Mouse (Mus musculus) cortical plate, adult 2 months (tissue): ENCODE data around the gene Ugt2b37. TPM values are rescaled to one million over a fixed set of nuclear protein-coding genes. Genes with fewer than 3 reads are reported as not detected.
"Not testable (repeated sequence)": the region's sequence is repeated elsewhere in the genome, so short reads cannot be mapped to it uniquely, and the experiment has no call there.

Experiments used
- H3K27ac ChIP-seq: fragments of 200-500 bp; 2 replicates; pipeline ENCODE4 v1.5.1; 2012; ENCODE audit warnings: low read length, control low read depth, inconsistent platforms; ENCODE audit not compliant: insufficient read depth
- H3K4me1 ChIP-seq: fragments of 200-500 bp; 2 replicates; pipeline ENCODE4 v1.6.1; 2011; ENCODE audit warnings: low read length; ENCODE audit not compliant: control insufficient read depth, insufficient read depth
- H3K4me3 ChIP-seq: fragments of 200-500 bp; 2 replicates; pipeline ENCODE4 v1.5.1; 2011; ENCODE audit warnings: mild to moderate bottlenecking, low read length, control low read depth; ENCODE audit not compliant: insufficient read depth
- CTCF ChIP-seq: fragments of 200-500 bp; IDR thresholded peaks from 2 replicates; pipeline ENCODE4 v1.5.1; 2011; ENCODE audit warnings: mild to moderate bottlenecking, control low read depth, low read length; ENCODE audit not compliant: insufficient read depth; ENCODE audit errors: extremely low read depth
- POLR2A ChIP-seq: fragments of 200-500 bp; IDR thresholded peaks from 2 replicates; pipeline ENCODE4 v1.6.1; 2011; ENCODE audit warnings: mild to moderate bottlenecking, low read length, control low read depth; ENCODE audit not compliant: insufficient read depth; ENCODE audit errors: extremely low read depth
- polyA plus RNA-seq: library from polyadenylated mRNA; depleted of rRNA; stranded (reverse); fragments of >200 nt; gene quantifications from 2 replicates; pipeline ENCODE4 v1.2.3, GENCODE M21; 2012; rRNA removed

Ugt2b37 gene
- polyA plus RNA-seq: not detected in 2 replicates

GRCm38 (mm10) chr5:87254676-87255075 is at the start of gene Ugt2b37:
Gene Ugt2b37, minus strand, starts transcription at chr5:87254804.
- H3K27ac ChIP-seq, H3K4me1 ChIP-seq, H3K4me3 ChIP-seq: not testable (repeated sequence)

- H3K4me1 ChIP-seq, H3K27ac ChIP-seq, H3K4me3 ChIP-seq: not testable (repeated sequence)
Measured at GRCm38 (mm10) chr5:87286180-87286579, 31.6 kb upstream of the Ugt2b37 start.

- not testable (repeated sequence) for H3K4me3 ChIP-seq, H3K27ac ChIP-seq, H3K4me1 ChIP-seq
Measured at GRCm38 (mm10) chr5:87275986-87276385, 21.4 kb upstream of the Ugt2b37 start.

GRCm38 (mm10) chr5:87275581-87275980 is 21.0 kb upstream of the Ugt2b37 start:
- Histone ChIP-seq H3K4me3 (no peak overlapping the region), H3K4me1 (no peaks in the 10 kb centered on the region), H3K27ac (no peak overlapping the region)
- TF ChIP-seq CTCF: no peak
- TF ChIP-seq POLR2A: no peak

- Histone ChIP-seq H3K27ac (no peak overlapping the region), H3K4me1 (no peaks in the 10 kb centered on the region), H3K4me3 (no peak overlapping the region)
- no peak for TF ChIP-seq CTCF
- TF ChIP-seq POLR2A: no peak
Measured at GRCm38 (mm10) chr5:87255831-87256230, 1.2 kb upstream of the Ugt2b37 start.

DNA sequence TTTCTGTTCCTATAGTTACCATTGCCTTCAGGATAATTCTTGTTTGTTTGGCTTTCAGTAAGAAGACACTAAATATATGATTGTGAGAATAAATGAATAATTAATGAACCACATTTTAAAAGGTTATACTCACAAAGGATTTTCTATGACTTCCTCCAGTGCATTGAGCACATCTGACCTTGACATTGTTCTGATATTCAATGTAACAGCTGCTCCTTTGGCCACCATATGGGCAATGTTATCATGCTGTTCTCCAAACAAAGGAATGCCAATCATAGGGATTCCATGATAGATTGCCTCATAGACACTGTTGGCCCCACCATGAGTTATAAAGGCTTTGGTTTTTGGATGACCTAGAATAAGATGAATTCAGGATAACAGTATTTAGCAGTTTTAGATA is 12.5 kb downstream of the Ugt2b37 start:
- H3K27ac ChIP-seq, H3K4me3 ChIP-seq, H3K4me1 ChIP-seq: not testable (repeated sequence)

- not testable (repeated sequence) for H3K4me1 ChIP-seq, H3K27ac ChIP-seq, H3K4me3 ChIP-seq
Measured at GRCm38 (mm10) chr5:87196430-87196829, 58.2 kb downstream of the Ugt2b37 start.

Other genes starting within 250 kb of the Ugt2b37 start
- not detected in 2 replicates for gene Ugt2b36, start 162.2 kb downstream of the Ugt2b37 start, polyA plus RNA-seq
- gene Ugt2b5, start 114.5 kb downstream of the Ugt2b37 start, polyA plus RNA-seq: not detected in 2 replicates
- not detected in 2 replicates for gene Ugt2a3, start 82.4 kb upstream of the Ugt2b37 start, polyA plus RNA-seq
- gene Ugt2b38, start 169.4 kb upstream of the Ugt2b37 start, polyA plus RNA-seq: not detected in 2 replicates
- gene Ugt2a2, start 227.5 kb upstream of the Ugt2b37 start, polyA plus RNA-seq: not detected in 2 replicates
- not detected in 2 replicates for gene Gm43638, start 232.0 kb upstream of the Ugt2b37 start, polyA plus RNA-seq
- not detected in 2 replicates for gene Ugt2a1, start 236.1 kb upstream of the Ugt2b37 start, polyA plus RNA-seq